Mouse (Mus musculus): Measurements from ENCODE around the gene Ifna14.
"Not testable (repeated sequence)": the region's sequence is repeated elsewhere in the genome, so short reads cannot be mapped to it uniquely, and the experiment has no call there.

The Ifna14 gene

DNA sequence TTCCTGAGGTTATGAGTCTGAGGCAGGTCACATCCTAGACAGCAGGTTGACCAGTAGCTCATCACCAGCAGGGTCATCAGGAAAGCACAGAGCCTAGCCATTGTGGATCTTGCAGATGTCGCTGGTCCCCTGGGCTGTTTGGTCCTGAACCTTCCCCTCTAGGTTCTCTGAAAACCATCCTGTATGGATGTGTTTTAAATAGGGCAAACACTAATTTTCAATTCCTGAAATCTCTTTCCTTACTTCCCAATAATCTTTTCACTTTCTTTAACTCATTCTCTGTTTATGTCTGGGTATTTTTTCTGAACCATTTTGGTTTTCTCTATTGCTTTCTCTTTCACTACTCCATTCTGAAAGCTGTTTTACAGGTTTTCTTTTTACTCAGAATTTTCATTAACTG lies at the start of gene Ifna14:
Ifna14 (minus strand) TSS at position 101 of the 400 bp plus-strand sequence.
- DNase-seq (ENCODE audit: low read depth, low spot score) = no peak

DNA sequence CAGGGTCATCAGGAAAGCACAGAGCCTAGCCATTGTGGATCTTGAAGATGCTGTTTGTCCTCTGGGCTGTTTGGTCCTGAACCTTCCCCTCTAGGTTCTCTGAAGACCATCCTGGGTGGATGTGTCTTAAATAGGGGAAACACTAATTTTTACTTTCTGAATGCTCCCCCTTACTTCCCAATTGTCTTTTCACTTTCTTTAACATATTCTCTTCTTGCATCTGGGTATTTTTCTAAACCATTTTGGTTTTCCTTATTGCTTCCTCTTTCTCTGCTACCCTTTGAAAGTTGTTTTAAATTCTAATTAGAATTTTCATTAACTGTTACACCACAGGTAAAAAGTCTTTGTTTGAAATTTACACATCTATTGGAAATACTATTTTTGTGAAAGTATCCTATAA lies 31.7 kb upstream of the Ifna14 start, which contains the start of gene Ifna12:
Ifna12 (minus strand) TSS at position 101 of the 400 bp plus-strand sequence.
- no peak for DNase-seq (ENCODE audit: low read depth, low spot score)

GRCm38 (mm10) chr4:88592285-88592684 lies 20.7 kb upstream of the Ifna14 start, which contains the start of gene Ifna9:
Gene Ifna9 (minus strand): TSS chr4:88592385.
- no peak for DNase-seq (ENCODE audit: low read depth, low spot score)

DNA sequence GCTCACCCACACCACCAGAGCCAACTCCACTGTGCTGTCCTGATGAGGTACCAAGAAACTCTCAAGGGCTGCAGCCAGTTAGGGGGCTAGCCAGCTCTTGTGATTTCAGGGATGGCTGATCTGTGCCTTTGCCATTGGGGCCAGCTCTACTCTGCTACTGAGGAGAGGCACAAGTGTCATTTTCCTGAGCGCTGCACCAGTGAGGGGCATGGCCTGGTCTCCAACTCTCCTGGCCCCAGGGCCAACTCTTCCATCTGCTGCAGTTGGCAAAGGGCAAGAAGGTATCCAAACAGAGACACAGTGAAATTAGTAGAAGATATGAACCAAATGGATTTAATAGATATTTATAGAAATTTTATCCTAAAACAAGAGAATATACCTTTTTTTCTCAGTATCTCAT lies 9.8 kb downstream of the Ifna14 start:
- DNase-seq (ENCODE audit: low read depth, low spot score) = no peak

DNA sequence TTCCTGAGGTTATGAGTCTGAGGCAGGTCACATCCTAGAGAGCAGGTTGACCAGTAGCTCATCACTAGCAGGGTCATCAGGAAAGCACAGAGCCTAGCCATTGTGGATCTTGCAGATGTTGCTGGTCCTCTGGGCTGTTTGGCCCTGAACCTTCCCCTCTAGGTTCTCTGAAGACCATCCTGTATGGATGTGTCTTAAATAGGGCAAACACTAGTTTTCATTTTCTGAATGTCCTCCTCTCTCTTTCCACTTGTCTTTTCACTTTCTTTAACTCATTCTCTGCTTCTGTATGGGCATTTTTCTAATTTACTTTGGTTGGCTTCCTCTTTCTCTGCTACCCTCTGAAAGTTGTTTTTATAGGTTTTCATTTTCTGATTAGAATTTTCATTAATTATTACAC lies 13.5 kb downstream of the Ifna14 start, which contains the start of gene Ifna15:
Ifna15 (minus strand) TSS at position 101 of the 400 bp plus-strand sequence.
- not testable (repeated sequence) for DNase-seq (ENCODE audit: low read depth, low spot score)

GRCm38 (mm10) chr4:88550161-88550945 lies 21.2 kb downstream of the Ifna14 start:
- peak; percentile 76 for DNase-seq (ENCODE audit: low read depth, low spot score)

GRCm38 (mm10) chr4:88547986-88548385 lies 23.6 kb downstream of the Ifna14 start:
- DNase-seq (ENCODE audit: low read depth, low spot score) = no peak

DNA sequence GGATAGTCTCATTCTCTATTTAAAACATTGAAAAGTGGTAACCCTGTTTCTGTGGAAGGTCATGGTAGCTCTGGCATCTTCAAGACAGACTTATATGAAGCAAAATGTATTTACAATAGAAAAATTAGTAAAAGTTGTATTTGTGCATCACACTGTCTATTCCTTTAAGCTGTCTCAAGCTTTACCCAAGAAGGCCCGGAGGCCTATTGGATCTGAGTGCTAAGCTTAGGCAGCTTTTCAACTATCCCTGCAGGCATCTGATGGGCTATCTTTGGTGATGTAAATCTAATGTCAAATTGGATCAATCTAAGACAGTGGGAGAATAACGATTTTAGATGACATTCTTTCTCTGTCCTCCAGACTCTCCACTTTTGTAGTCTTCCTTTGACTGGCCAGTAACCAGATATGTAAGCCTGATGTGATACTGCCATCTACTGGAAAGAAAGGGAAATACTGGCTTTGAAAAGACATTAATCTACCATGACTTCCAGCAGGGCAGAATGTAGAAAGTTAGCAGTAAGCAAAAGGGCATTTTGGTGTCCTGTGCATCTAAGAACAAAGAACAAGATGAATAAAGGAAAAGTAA lies 27.9 kb downstream of the Ifna14 start:
- peak; percentile 84 for DNase-seq (ENCODE audit: low read depth, low spot score)

GRCm38 (mm10) chr4:88537328-88537727 lies 34.3 kb downstream of the Ifna14 start:
- no peak for DNase-seq (ENCODE audit: low read depth, low spot score)

DNA sequence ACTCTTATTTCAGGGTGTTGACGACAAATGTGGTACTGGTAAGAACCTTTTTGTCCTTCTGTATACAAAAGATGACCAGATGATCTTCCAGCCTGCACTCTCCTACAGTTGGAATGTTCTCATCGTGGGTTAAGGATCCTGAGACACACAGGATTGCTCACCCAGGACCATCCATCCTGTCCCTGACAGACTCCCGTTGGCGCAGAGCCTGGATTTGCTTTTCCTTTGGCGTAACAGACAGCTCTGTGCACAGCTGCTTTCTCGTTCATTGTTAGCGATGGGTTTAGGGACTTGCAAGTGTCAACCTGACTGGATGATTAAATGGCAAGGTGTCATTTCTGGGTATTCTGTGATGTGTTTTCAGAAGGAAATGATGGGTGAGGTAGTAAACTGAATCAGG lies 35.0 kb downstream of the Ifna14 start:
- peak; percentile 2 for DNase-seq (ENCODE audit: low read depth, low spot score)

- DNase-seq (ENCODE audit: low read depth, low spot score) = no peak
Measured at GRCm38 (mm10) chr4:88535742-88536141, 35.9 kb downstream of the Ifna14 start.

DNA sequence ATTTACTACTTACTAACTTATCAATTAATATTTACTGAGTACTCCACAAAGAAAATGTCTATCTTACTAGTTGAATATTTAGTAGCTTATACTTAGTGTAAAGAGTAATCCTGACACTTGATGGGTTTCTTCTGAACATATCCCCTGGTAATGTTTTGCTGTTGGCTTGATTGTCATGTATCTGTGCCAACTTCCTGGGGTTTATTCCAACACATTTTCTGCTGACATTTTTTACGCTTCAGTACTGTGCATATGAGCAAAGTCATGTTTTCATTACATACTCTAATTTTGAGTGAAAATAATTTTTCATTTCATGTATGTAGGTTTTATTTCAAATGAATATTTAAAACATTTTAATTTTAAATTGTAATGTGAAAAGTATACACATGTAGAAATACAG lies 36.7 kb downstream of the Ifna14 start:
- DNase-seq (ENCODE audit: low read depth, low spot score) = no peak

GRCm38 (mm10) chr4:88533499-88533898 lies 38.1 kb downstream of the Ifna14 start:
- no peak for DNase-seq (ENCODE audit: low read depth, low spot score)

- no peak for DNase-seq (ENCODE audit: low read depth, low spot score)
Measured at GRCm38 (mm10) chr4:88530892-88531291, 40.7 kb downstream of the Ifna14 start.

- no peak for DNase-seq (ENCODE audit: low read depth, low spot score)
Measured at GRCm38 (mm10) chr4:88530271-88530670, 41.3 kb downstream of the Ifna14 start.

GRCm38 (mm10) chr4:88526379-88527049 lies 45.1 kb downstream of the Ifna14 start:
- no peak for DNase-seq (ENCODE audit: low read depth, low spot score)

GRCm38 (mm10) chr4:88525393-88525792 lies 46.2 kb downstream of the Ifna14 start:
- no peak for DNase-seq (ENCODE audit: low read depth, low spot score)

GRCm38 (mm10) chr4:88523241-88523640 lies 48.4 kb downstream of the Ifna14 start:
- DNase-seq (ENCODE audit: low read depth, low spot score) = peak; percentile 8

GRCm38 (mm10) chr4:88522674-88523073 lies 48.9 kb downstream of the Ifna14 start, which contains the start of gene Ifnb1:
Gene Ifnb1 (minus strand): TSS chr4:88522774.
- DNase-seq (ENCODE audit: low read depth, low spot score) = no peak

Data from mesoderm, embryonic 11.5 days (tissue).